Mouse (Mus musculus): Measurements from ENCODE around the gene Card10. TPM values are rescaled to one million over a fixed set of nuclear protein-coding genes. Genes with fewer than 3 reads are reported as not detected.
A peak's percentile ranks its signal among the peaks of the same experiment; 100 is the strongest.

Gene Card10
- polyA plus RNA-seq, 1 experiment from 2014 or later = 6.6 TPM

GRCm38 (mm10) chr15:78790990-78791389, 11.9 kb downstream of the Card10 start:
- Histone ChIP-seq H3K27ac (peak overlapping the region; percentile 22; the same call in 1 of the 2 replicates), H3K9me3 (no peaks in the 10 kb centered on the region), H3K27me3 (replicated peaks) (no peaks in the 10 kb centered on the region), H3K4me2 (no peak overlapping the region), H3K4me1 (peaks cover 31% of the 10 kb centered on the region), H3K4me3 (replicated peaks) (no peak overlapping the region), H3K36me3 (no peaks in the 10 kb centered on the region), H3K9ac (no peak overlapping the region)
- WGBS = 76% methylated on average over 12 of the region's 12 CpGs
- no peak for ATAC-seq (ENCODE audit: insufficient read depth, low FRiP score, low read depth)

DNA sequence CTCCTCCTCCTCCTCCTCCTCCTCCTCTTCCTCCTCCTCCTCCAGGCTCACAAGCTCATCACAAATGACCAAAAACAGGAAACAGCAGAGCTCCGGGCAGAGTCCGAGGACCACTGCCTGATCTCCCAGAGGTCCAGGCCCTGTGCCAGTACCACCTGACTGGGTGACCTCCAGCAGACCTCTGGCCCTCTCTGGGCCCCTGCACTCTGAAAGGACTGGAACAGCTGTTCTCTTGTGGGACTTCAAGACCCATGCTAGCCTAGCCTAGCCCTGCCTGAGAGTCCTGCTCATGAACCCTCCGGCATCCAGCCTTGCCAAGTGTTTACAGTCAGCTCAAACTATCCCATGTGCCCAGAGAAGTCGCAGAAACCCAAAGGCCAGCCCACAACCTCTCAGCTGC, 12.4 kb downstream of the Card10 start:
- no peak overlapping the region for H3K4me2 ChIP-seq
- H3K27me3 ChIP-seq (replicated peaks) = no peaks in the 10 kb centered on the region
- no peak overlapping the region for H3K4me3 ChIP-seq (replicated peaks)
- WGBS = 30% methylated on average over 4 of the region's 4 CpGs
- no peaks in the 10 kb centered on the region for H3K9me3 ChIP-seq
- no peaks in the 10 kb centered on the region for H3K36me3 ChIP-seq
- H3K9ac ChIP-seq = no peak overlapping the region
- ATAC-seq (ENCODE audit: insufficient read depth, low FRiP score, low read depth) = peak; percentile 29; the same call in 1 of the 2 replicates
- peak overlapping the region; percentile 22; the same call in 1 of the 2 replicates for H3K27ac ChIP-seq
- H3K4me1 ChIP-seq = peaks cover 30% of the 10 kb centered on the region

DNA sequence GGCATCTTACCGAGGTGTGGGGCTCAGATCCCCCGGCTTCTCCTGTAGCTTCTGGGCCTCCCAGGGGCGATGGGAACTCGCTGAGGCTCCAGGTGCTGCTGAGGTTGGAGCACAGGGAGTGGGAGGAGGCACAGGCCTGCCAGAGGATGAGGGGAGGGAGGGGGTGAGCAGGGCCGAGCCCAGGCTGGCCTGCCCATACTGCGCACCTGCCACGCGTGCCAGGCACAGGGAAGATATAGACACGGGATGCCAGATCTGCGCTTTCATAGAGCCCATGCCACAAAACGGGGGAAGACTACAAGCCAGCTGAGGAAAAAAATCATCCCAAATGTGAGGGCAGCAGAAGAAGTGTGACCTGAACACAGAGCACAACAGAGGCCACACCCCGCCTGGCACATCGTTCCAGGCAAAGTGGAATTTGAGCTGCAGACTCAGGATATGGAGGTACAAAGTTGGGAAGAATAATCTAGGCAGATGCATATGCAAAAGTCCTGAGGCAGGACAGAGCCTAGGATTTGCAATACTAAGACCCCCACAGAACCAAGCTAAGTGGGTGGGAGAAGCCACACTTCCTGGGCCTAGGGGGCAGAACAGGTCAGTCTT, 13.0 kb downstream of the Card10 start:
- no peak overlapping the region for H3K4me3 ChIP-seq (replicated peaks)
- H3K27ac ChIP-seq = no peak overlapping the region
- no peak for ATAC-seq (ENCODE audit: insufficient read depth, low FRiP score, low read depth)
- H3K9me3 ChIP-seq = no peaks in the 10 kb centered on the region
- 84% methylated on average over 13 of the region's 13 CpGs for WGBS
- no peak overlapping the region for H3K4me2 ChIP-seq
- H3K9ac ChIP-seq = no peak overlapping the region
- peaks cover 30% of the 10 kb centered on the region for H3K4me1 ChIP-seq
- no peaks in the 10 kb centered on the region for H3K27me3 ChIP-seq (replicated peaks)
- no peaks in the 10 kb centered on the region for H3K36me3 ChIP-seq

GRCm38 (mm10) chr15:78788042-78788441, 14.8 kb downstream of the Card10 start:
- H3K27me3 ChIP-seq (replicated peaks) = no peaks in the 10 kb centered on the region
- WGBS = 68% methylated on average over 3 of the region's 3 CpGs
- H3K4me1 ChIP-seq = peaks cover 30% of the 10 kb centered on the region
- H3K4me3 ChIP-seq (replicated peaks) = no peak overlapping the region
- no peak overlapping the region for H3K9ac ChIP-seq
- no peaks in the 10 kb centered on the region for H3K9me3 ChIP-seq
- peak overlapping the region; percentile 42; the same call in 1 of the 2 replicates for H3K27ac ChIP-seq
- no peak overlapping the region for H3K4me2 ChIP-seq
- no peak for ATAC-seq (ENCODE audit: insufficient read depth, low FRiP score, low read depth)
- H3K36me3 ChIP-seq = no peaks in the 10 kb centered on the region

- Histone ChIP-seq H3K9ac (no peak overlapping the region), H3K27ac (peak overlapping the region; percentile 48), H3K4me1 (peaks cover 30% of the 10 kb centered on the region), H3K4me2 (no peak overlapping the region), H3K36me3 (no peaks in the 10 kb centered on the region), H3K4me3 (replicated peaks) (no peak overlapping the region), H3K9me3 (no peaks in the 10 kb centered on the region), H3K27me3 (replicated peaks) (no peaks in the 10 kb centered on the region)
- 51% methylated on average over 9 of the region's 9 CpGs for WGBS
- no peak for ATAC-seq (ENCODE audit: insufficient read depth, low FRiP score, low read depth)
Measured at GRCm38 (mm10) chr15:78787287-78787856, 15.5 kb downstream of the Card10 start.

GRCm38 (mm10) chr15:78786411-78786818, 16.4 kb downstream of the Card10 start:
- ATAC-seq (ENCODE audit: insufficient read depth, low FRiP score, low read depth) = no peak
- no peak overlapping the region for H3K4me3 ChIP-seq (replicated peaks)
- H3K27me3 ChIP-seq (replicated peaks) = no peaks in the 10 kb centered on the region
- peak overlapping the region; percentile 52; the same call in 1 of the 2 replicates for H3K27ac ChIP-seq
- peaks cover 30% of the 10 kb centered on the region for H3K4me1 ChIP-seq
- WGBS = 79% methylated on average over 9 of the region's 9 CpGs
- no peaks in the 10 kb centered on the region for H3K9me3 ChIP-seq
- no peaks in the 10 kb centered on the region for H3K36me3 ChIP-seq
- H3K4me2 ChIP-seq = no peak overlapping the region
- H3K9ac ChIP-seq = no peak overlapping the region

- H3K27me3 ChIP-seq (replicated peaks) = no peaks in the 10 kb centered on the region
- peak; percentile 41; the same call in 1 of the 2 replicates for ATAC-seq (ENCODE audit: insufficient read depth, low FRiP score, low read depth)
- no peak overlapping the region for H3K4me3 ChIP-seq (replicated peaks)
- no peaks in the 10 kb centered on the region for H3K36me3 ChIP-seq
- peak overlapping the region; percentile 52; the same call in 1 of the 2 replicates for H3K27ac ChIP-seq
- peaks cover 29% of the 10 kb centered on the region for H3K4me1 ChIP-seq
- no peak overlapping the region for H3K9ac ChIP-seq
- 32% methylated on average over 6 of the region's 7 CpGs for WGBS
- H3K9me3 ChIP-seq = no peaks in the 10 kb centered on the region
- H3K4me2 ChIP-seq = no peak overlapping the region
Measured at GRCm38 (mm10) chr15:78785961-78786360, 16.9 kb downstream of the Card10 start.

DNA sequence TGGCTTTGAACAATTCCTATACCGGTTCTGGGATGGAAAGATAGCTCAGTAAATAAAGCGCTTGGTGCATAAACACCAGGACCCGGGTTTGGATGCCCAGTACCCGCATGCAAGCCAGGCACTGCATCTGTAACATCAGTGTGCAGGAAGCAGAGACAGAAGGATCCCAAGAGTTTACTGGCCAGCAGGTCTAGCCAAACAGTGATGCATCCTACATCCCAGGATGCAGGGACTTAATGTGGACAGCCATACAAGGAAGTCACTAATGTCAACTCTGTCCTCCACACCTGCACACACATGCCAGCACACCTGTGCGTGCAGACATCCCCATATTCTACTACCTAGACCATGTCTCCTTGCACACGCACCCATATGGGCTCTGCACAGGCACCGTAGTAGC, 17.6 kb downstream of the Card10 start:
- H3K4me2 ChIP-seq = no peak overlapping the region
- peaks cover 22% of the 10 kb centered on the region for H3K4me1 ChIP-seq
- H3K36me3 ChIP-seq = no peaks in the 10 kb centered on the region
- 91% methylated on average over 7 of the region's 7 CpGs for WGBS
- no peaks in the 10 kb centered on the region for H3K27me3 ChIP-seq (replicated peaks)
- no peak for ATAC-seq (ENCODE audit: insufficient read depth, low FRiP score, low read depth)
- no peak overlapping the region for H3K27ac ChIP-seq
- no peak overlapping the region for H3K4me3 ChIP-seq (replicated peaks)
- no peaks in the 10 kb centered on the region for H3K9me3 ChIP-seq
- H3K9ac ChIP-seq = no peak overlapping the region

DNA sequence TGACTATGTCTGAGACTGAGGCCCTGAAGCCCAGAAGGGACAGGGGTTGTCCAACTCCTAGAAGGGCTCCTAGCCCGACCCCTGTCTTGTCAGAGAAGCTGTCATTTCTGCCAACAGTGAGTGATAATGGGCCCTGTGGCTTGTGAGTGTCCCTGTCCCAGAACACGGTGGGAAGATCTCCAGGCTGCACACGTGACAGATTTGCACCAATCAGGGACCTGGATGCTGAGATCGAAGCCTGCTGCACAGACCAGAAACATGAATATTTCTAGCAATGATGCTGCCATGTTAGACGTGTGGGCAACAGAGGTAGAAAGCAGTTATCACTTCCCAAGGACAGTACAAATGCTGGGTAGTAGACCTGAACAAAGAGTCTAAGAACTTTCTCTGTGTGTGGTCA, 18.3 kb downstream of the Card10 start:
- Histone ChIP-seq H3K9ac (no peak overlapping the region), H3K4me3 (replicated peaks) (no peak overlapping the region), H3K4me2 (no peak overlapping the region), H3K27ac (no peak overlapping the region), H3K4me1 (peaks cover 22% of the 10 kb centered on the region), H3K27me3 (replicated peaks) (no peaks in the 10 kb centered on the region), H3K36me3 (no peaks in the 10 kb centered on the region), H3K9me3 (no peaks in the 10 kb centered on the region)
- 75% methylated on average over 5 of the region's 5 CpGs for WGBS
- no peak for ATAC-seq (ENCODE audit: insufficient read depth, low FRiP score, low read depth)

GRCm38 (mm10) chr15:78782348-78783103, 20.3 kb downstream of the Card10 start:
- H3K27ac ChIP-seq = no peak overlapping the region
- ATAC-seq (ENCODE audit: insufficient read depth, low FRiP score, low read depth) = no peak
- WGBS = 70% methylated on average over 14 of the region's 14 CpGs
- H3K27me3 ChIP-seq (replicated peaks) = no peaks in the 10 kb centered on the region
- no peak overlapping the region for H3K4me3 ChIP-seq (replicated peaks)
- no peak overlapping the region for H3K4me2 ChIP-seq
- H3K36me3 ChIP-seq = no peaks in the 10 kb centered on the region
- H3K4me1 ChIP-seq = peaks cover 16% of the 10 kb centered on the region; the same call in 1 of the 2 replicates
- no peaks in the 10 kb centered on the region for H3K9me3 ChIP-seq
- H3K9ac ChIP-seq = no peak overlapping the region

DNA sequence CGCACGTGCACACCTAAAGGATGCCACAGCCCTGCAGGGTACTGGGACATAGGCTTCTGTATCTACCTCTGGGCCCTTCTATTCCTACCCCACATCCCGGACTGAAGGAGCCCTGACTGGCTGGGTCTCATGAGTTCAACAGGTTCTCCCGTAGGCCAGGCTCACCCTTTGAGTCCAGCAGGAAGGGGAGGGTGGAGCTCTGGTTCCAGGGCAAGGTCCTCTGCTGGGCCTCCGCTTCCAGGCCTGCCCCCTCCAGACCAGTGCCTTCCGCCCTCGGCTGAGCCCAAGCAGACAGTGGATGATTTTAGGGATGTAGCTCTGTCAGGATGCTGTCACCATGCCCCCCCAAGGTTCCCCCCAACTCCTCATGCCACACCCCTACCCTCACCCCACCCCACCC, 21.9 kb downstream of the Card10 start:
- Histone ChIP-seq H3K36me3 (peaks cover 6% of the 10 kb centered on the region; the same call in 1 of the 2 replicates), H3K4me3 (replicated peaks) (no peak overlapping the region), H3K9me3 (no peaks in the 10 kb centered on the region), H3K4me1 (0 out of 2 replicates have a peak, but pooled peaks cover 5% of the 10 kb centered on the region), H3K4me2 (no peak overlapping the region), H3K27ac (no peak overlapping the region), H3K27me3 (replicated peaks) (no peaks in the 10 kb centered on the region), H3K9ac (no peak overlapping the region)
- 79% methylated on average over 7 of the region's 7 CpGs for WGBS
- ATAC-seq (ENCODE audit: insufficient read depth, low FRiP score, low read depth) = no peak

GRCm38 (mm10) chr15:78780359-78780758, 22.5 kb downstream of the Card10 start:
- no peak for ATAC-seq (ENCODE audit: insufficient read depth, low FRiP score, low read depth)
- H3K9ac ChIP-seq = no peak overlapping the region
- peaks cover 6% of the 10 kb centered on the region; the same call in 1 of the 2 replicates for H3K36me3 ChIP-seq
- 93% methylated on average over 14 of the region's 14 CpGs for WGBS
- no peak overlapping the region for H3K27ac ChIP-seq
- no peak overlapping the region for H3K4me2 ChIP-seq
- no peaks in the 10 kb centered on the region for H3K9me3 ChIP-seq
- H3K4me3 ChIP-seq (replicated peaks) = no peak overlapping the region
- no peaks in the 10 kb centered on the region for H3K27me3 ChIP-seq (replicated peaks)
- 0 out of 2 replicates have a peak, but pooled peaks cover 5% of the 10 kb centered on the region for H3K4me1 ChIP-seq

All from stomach, embryonic 15.5 days (tissue).